Mouse (Mus musculus) kidney, embryonic 16.5 days (tissue): Measurements from ENCODE around the gene Acot13. TPM values are rescaled to one million over a fixed set of nuclear protein-coding genes. Genes with fewer than 3 reads are reported as not detected.
"Not testable (repeated sequence)": the region's sequence is repeated elsewhere in the genome, so short reads cannot be mapped to it uniquely, and the experiment has no call there.

Experiments used
- ATAC-seq: fragments of 200-750 bp; cut with Nextera tagmentation; 2 replicates; pipeline ENCODE4 v1.8.0; 2017; ENCODE audit warnings: moderate TSS enrichment; ENCODE audit not compliant: low FRiP score, low TSS enrichment
- H3K27ac ChIP-seq: fragments of 300-500 bp; sonication (generic); 2 replicates; pipeline ENCODE4 v1.5.1; 2014; ENCODE audit warnings: low read length
- H3K27me3 ChIP-seq: fragments of 300-500 bp; sonication (generic); 2 replicates; pipeline ENCODE4 v1.6.1; 2014; ENCODE audit warnings: low read length, control low read depth, mixed read lengths; ENCODE audit not compliant: insufficient read depth
- H3K36me3 ChIP-seq: fragments of 300-500 bp; sonication (generic); 2 replicates; pipeline ENCODE4 v1.6.1; 2014; ENCODE audit warnings: low read length, control low read depth, mixed read lengths; ENCODE audit not compliant: insufficient read depth
- H3K4me1 ChIP-seq: fragments of 300-500 bp; sonication (generic); 2 replicates; pipeline ENCODE4 v1.6.1; 2014; ENCODE audit warnings: low read length, control low read depth, mixed read lengths; ENCODE audit not compliant: insufficient read depth
- H3K4me2 ChIP-seq: fragments of 300-500 bp; sonication (generic); replicated peaks from 2 replicates; pipeline ENCODE4 v1.6.1; 2014; ENCODE audit warnings: low read depth, low read length
- H3K4me3 ChIP-seq: fragments of 300-500 bp; sonication (generic); 2 replicates; pipeline ENCODE4 v1.5.1; 2014; ENCODE audit warnings: mild to moderate bottlenecking, low read length
- H3K9ac ChIP-seq: fragments of 300-500 bp; sonication (generic); replicated peaks from 2 replicates; pipeline ENCODE4 v1.6.1; 2014; ENCODE audit warnings: low read length
- H3K9me3 ChIP-seq: fragments of 300-500 bp; sonication (generic); 2 replicates; pipeline ENCODE4 v1.6.1; 2016; ENCODE audit warnings: low read length, control low read depth
- WGBS: fragments of 180-500 bp; shearing (Covaris S2); extraction: QIAGEN DNeasy Blood & Tissue Kit; methylation state at CpG from one replicate; pipeline ENCODE4 v1.1.7; 2014; 5-methylcytosine and 5-hydroxymethylcytosine counted together
- polyA plus RNA-seq: library from polyadenylated mRNA; unstranded; fragments of >200 nt; fragmentation: Nextera tagmentation; extraction: Ambion mirVana; gene quantifications from 2 replicates; pipeline ENCODE4 v1.2.1, GENCODE M21; 2015

Gene Acot13
- polyA plus RNA-seq, 1 experiment from 2014 or later = 121 TPM

GRCm38 (mm10) chr13:24792411-24793045 is 38.8 kb downstream of the Acot13 start:
- no peak overlapping the region for H3K4me2 ChIP-seq
- 76% methylated on average over 9 of the region's 9 CpGs for WGBS
- no peak overlapping the region for H3K9ac ChIP-seq
- H3K36me3 ChIP-seq = no peaks in the 10 kb centered on the region
- no peak for ATAC-seq
- H3K27ac ChIP-seq = no peak overlapping the region
- H3K9me3 ChIP-seq = no peaks in the 10 kb centered on the region
- H3K4me1 ChIP-seq = no peaks in the 10 kb centered on the region
- H3K27me3 ChIP-seq = no peaks in the 10 kb centered on the region
- H3K4me3 ChIP-seq = no peak overlapping the region

GRCm38 (mm10) chr13:24791349-24791748 is 40.0 kb downstream of the Acot13 start:
- Histone ChIP-seq H3K36me3 (no peaks in the 10 kb centered on the region), H3K4me3 (no peak overlapping the region), H3K9ac (no peak overlapping the region), H3K27ac (no peak overlapping the region), H3K27me3 (no peaks in the 10 kb centered on the region), H3K4me1 (peaks cover 3% of the 10 kb centered on the region), H3K9me3 (no peaks in the 10 kb centered on the region), H3K4me2 (no peak overlapping the region)
- WGBS = 75% methylated on average over 2 of the region's 2 CpGs
- ATAC-seq = no peak

GRCm38 (mm10) chr13:24787477-24787876 is 43.9 kb downstream of the Acot13 start:
- no peak overlapping the region for H3K9ac ChIP-seq
- H3K4me2 ChIP-seq = no peak overlapping the region
- H3K9me3 ChIP-seq = no peaks in the 10 kb centered on the region
- ATAC-seq = no peak
- WGBS = 92% methylated on average over 5 of the region's 5 CpGs
- no peak overlapping the region for H3K27ac ChIP-seq
- H3K36me3 ChIP-seq = no peaks in the 10 kb centered on the region
- no peak overlapping the region for H3K4me3 ChIP-seq
- no peaks in the 10 kb centered on the region for H3K27me3 ChIP-seq
- peaks cover 10% of the 10 kb centered on the region for H3K4me1 ChIP-seq

GRCm38 (mm10) chr13:24786014-24786490 is 45.3 kb downstream of the Acot13 start:
- peak; percentile 93 for ATAC-seq
- H3K27ac ChIP-seq = peak overlapping the region; percentile 61

GRCm38 (mm10) chr13:24781916-24782315 is 49.4 kb downstream of the Acot13 start:
- Histone ChIP-seq H3K27me3 (no peaks in the 10 kb centered on the region), H3K4me3 (no peak overlapping the region), H3K9ac (no peak overlapping the region), H3K4me1 (peaks cover 10% of the 10 kb centered on the region), H3K36me3 (no peaks in the 10 kb centered on the region), H3K9me3 (no peaks in the 10 kb centered on the region), H3K27ac (no peak overlapping the region), H3K4me2 (no peak overlapping the region)
- 48% methylated on average over 5 of the region's 5 CpGs for WGBS
- ATAC-seq = no peak

More at GRCm38 (mm10) chr13:24786014-24786490, 45.3 kb downstream of the Acot13 start:
- H3K27me3 ChIP-seq = no peaks in the 10 kb centered on the region
- 0 out of 2 replicates have a peak overlapping the region, but pooled peaks have one; percentile 10 for H3K4me3 ChIP-seq
- peaks cover 10% of the 10 kb centered on the region for H3K4me1 ChIP-seq
- 41% methylated on average over 11 of the region's 11 CpGs for WGBS
- H3K4me2 ChIP-seq = peak overlapping the region; percentile 21
- no peaks in the 10 kb centered on the region for H3K9me3 ChIP-seq
- H3K9ac ChIP-seq = no peak overlapping the region
- no peaks in the 10 kb centered on the region for H3K36me3 ChIP-seq

GRCm38 (mm10) chr13:24778706-24779380 is 52.5 kb downstream of the Acot13 start:
- ATAC-seq = no peak
- no peaks in the 10 kb centered on the region for H3K36me3 ChIP-seq
- no peaks in the 10 kb centered on the region for H3K4me1 ChIP-seq
- no peaks in the 10 kb centered on the region for H3K9me3 ChIP-seq
- WGBS = 82% methylated on average over 8 of the region's 8 CpGs
- no peak overlapping the region for H3K4me3 ChIP-seq
- H3K4me2 ChIP-seq = no peak overlapping the region
- no peak overlapping the region for H3K9ac ChIP-seq
- H3K27ac ChIP-seq = no peak overlapping the region
- no peaks in the 10 kb centered on the region for H3K27me3 ChIP-seq

GRCm38 (mm10) chr13:24778026-24778425 is 53.3 kb downstream of the Acot13 start:
- H3K4me2 ChIP-seq = no peak overlapping the region
- no peak overlapping the region for H3K9ac ChIP-seq
- no peaks in the 10 kb centered on the region for H3K36me3 ChIP-seq
- no peaks in the 10 kb centered on the region for H3K9me3 ChIP-seq
- no peak overlapping the region for H3K4me3 ChIP-seq
- H3K27me3 ChIP-seq = no peaks in the 10 kb centered on the region
- no peak overlapping the region for H3K27ac ChIP-seq
- 82% methylated on average over 2 of the region's 2 CpGs for WGBS
- H3K4me1 ChIP-seq = no peaks in the 10 kb centered on the region
- no peak for ATAC-seq

- Histone ChIP-seq H3K27me3 (no peaks in the 10 kb centered on the region), H3K27ac (no peak overlapping the region), H3K4me2 (no peak overlapping the region), H3K4me3 (no peak overlapping the region), H3K4me1 (no peaks in the 10 kb centered on the region), H3K9ac (no peak overlapping the region), H3K9me3 (no peaks in the 10 kb centered on the region), H3K36me3 (no peaks in the 10 kb centered on the region)
- 46% methylated on average over 7 of the region's 7 CpGs for WGBS
- ATAC-seq = 0 out of 2 replicates have a peak, but pooled peaks have one; percentile 35
These were observed 55.0 kb downstream of the Acot13 start for GRCm38 (mm10) chr13:24776146-24776844.

- H3K27ac ChIP-seq, H3K9ac ChIP-seq, H3K4me2 ChIP-seq, ATAC-seq, H3K27me3 ChIP-seq, H3K4me3 ChIP-seq, H3K4me1 ChIP-seq, H3K36me3 ChIP-seq, H3K9me3 ChIP-seq: not testable (repeated sequence)
- 92% methylated on average over 9 of the region's 10 CpGs for WGBS
These were observed 59.9 kb downstream of the Acot13 start for GRCm38 (mm10) chr13:24771482-24771881.
